Mouse (Mus musculus) E14TG2a.4 (cell line): Measurements from ENCODE around the gene Dcps.

Experiments used
- CTCF ChIP-seq: conservative IDR thresholded peaks from 2 replicates; pipeline ENCODE4 v1.5.1; 2014; ENCODE audit warnings: low read length
- NANOG ChIP-seq: IDR thresholded peaks from 2 replicates; pipeline ENCODE4 v1.6.1; 2014; ENCODE audit warnings: borderline replicate concordance, low read length, mixed read lengths
- POU5F1 ChIP-seq: IDR thresholded peaks from 2 replicates; pipeline ENCODE4 v1.6.1; 2014; ENCODE audit warnings: low read length, borderline replicate concordance

GRCm38 (mm10) chr9:35114234-35114633, 61.6 kb downstream of the Dcps start:
- no peak for TF ChIP-seq CTCF
- TF ChIP-seq NANOG, result no peak
- TF ChIP-seq POU5F1, result no peak
